Mouse (Mus musculus): ENCODE measurements around the gene Eps8. TPM values are rescaled to one million over a fixed set of nuclear protein-coding genes. Genes with fewer than 3 reads are reported as not detected.

Gene Eps8
- polyA plus RNA-seq, 1 experiment: 0.02 TPM

GRCm38 (mm10) chr6:137669876-137670275, 15.2 kb upstream of the Eps8 start:
- Histone ChIP-seq H3K27me3 (ENCODE audit: control insufficient read depth) (no peaks in the 10 kb centered on the region), H3K9me3 (ENCODE audit: control insufficient read depth, low read length) (no peaks in the 10 kb centered on the region), H3K4me1 (ENCODE audit: control insufficient read depth) (peaks cover 2% of the 10 kb centered on the region), H3K4me3 (replicated peaks) (no peak overlapping the region), H3K36me3 (ENCODE audit: control insufficient read depth) (no peaks in the 10 kb centered on the region)
- TF ChIP-seq GATA1 (IDR thresholded peaks at IDR 0.05; ENCODE audit: low read length): no peak
- no peak for TF ChIP-seq TAL1 (IDR thresholded peaks at IDR 0.05; ENCODE audit: low read length)

DNA sequence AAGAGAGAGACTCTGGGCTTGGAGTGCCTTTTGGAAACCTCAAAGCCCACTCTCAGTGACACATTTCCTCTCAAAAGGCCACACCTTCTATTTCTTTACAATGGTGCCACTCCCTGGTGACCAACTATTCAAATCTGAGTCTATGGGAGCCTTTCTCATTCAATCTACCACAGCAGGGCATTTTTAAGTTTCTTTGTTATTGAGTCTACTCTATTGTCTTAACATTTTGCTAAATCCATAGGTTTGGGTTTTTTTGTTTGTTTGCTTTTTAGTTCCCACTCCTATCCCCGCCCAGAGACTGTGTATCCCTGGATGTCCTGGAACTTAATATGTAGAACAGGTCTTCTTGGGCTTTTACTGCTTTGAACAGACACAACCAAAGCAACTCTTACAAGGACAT, 14.8 kb upstream of the Eps8 start:
- H3K36me3 ChIP-seq (ENCODE audit: control insufficient read depth): no peaks in the 10 kb centered on the region
- TF ChIP-seq GATA1 (IDR thresholded peaks at IDR 0.05; ENCODE audit: low read length): no peak
- TF ChIP-seq TAL1 (IDR thresholded peaks at IDR 0.05; ENCODE audit: low read length): no peak
- peaks cover 2% of the 10 kb centered on the region for H3K4me1 ChIP-seq (ENCODE audit: control insufficient read depth)

DNA sequence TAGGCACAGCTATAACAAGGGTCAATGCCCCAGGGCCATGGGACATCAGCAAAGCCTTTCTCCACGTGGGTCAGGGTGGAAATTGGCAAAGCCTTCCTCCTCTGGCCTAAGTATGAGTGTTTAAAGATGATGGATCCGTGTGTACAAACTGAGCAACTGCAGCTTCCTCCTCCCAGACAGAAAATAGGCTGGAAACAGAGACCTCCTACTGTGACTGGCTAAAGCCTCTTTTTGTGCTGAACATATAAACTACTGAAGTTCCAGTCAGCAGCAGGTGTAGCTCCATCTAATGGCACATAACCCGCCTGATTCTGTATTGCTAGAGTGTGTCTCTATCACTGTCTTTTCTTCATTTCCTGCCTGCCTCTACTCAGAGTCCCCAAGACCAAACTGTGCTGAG, 13.7 kb upstream of the Eps8 start:
- Histone ChIP-seq H3K27me3 (ENCODE audit: control insufficient read depth) (no peaks in the 10 kb centered on the region), H3K36me3 (ENCODE audit: control insufficient read depth) (no peaks in the 10 kb centered on the region), H3K4me3 (replicated peaks) (no peak overlapping the region), H3K9me3 (ENCODE audit: control insufficient read depth, low read length) (no peaks in the 10 kb centered on the region), H3K4me1 (ENCODE audit: control insufficient read depth) (peaks cover 2% of the 10 kb centered on the region)
- TF ChIP-seq TAL1 (IDR thresholded peaks at IDR 0.05; ENCODE audit: low read length) (no peak), GATA1 (IDR thresholded peaks at IDR 0.05; ENCODE audit: low read length) (no peak)

More for the DNA sequence above, 14.8 kb upstream of the Eps8 start:
- Histone ChIP-seq H3K27me3 (ENCODE audit: control insufficient read depth) (no peaks in the 10 kb centered on the region), H3K9me3 (ENCODE audit: control insufficient read depth, low read length) (no peaks in the 10 kb centered on the region), H3K4me3 (replicated peaks) (no peak overlapping the region)

GRCm38 (mm10) chr6:137667665-137668064, 13.0 kb upstream of the Eps8 start:
- Histone ChIP-seq H3K36me3 (ENCODE audit: control insufficient read depth) (no peaks in the 10 kb centered on the region), H3K27me3 (ENCODE audit: control insufficient read depth) (no peaks in the 10 kb centered on the region), H3K9me3 (ENCODE audit: control insufficient read depth, low read length) (no peaks in the 10 kb centered on the region), H3K4me1 (ENCODE audit: control insufficient read depth) (peaks cover 2% of the 10 kb centered on the region), H3K4me3 (replicated peaks) (no peak overlapping the region)
- TF ChIP-seq GATA1 (IDR thresholded peaks at IDR 0.05; ENCODE audit: low read length) (no peak), TAL1 (IDR thresholded peaks at IDR 0.05; ENCODE audit: low read length) (no peak)

DNA sequence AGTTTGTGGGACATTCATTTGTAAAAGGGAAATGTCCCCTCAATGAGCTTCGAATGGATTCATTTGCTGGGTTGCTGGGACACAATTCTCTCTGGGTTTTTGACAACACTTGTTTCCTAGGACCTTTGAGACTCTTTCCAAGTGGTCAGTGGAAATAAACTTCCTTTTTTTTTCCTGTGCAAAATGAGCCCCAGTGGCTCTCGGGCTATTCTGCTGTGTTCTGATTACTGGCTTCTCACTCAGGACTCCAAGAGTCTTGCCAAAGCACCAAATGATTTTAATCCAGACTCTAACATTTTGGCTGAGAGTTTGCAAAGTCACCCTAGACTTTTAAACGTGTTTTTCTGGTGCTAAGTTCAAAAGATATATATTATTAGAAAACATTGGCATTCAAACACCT, 10.3 kb upstream of the Eps8 start:
- H3K27me3 ChIP-seq (ENCODE audit: control insufficient read depth): no peaks in the 10 kb centered on the region
- no peaks in the 10 kb centered on the region for H3K4me1 ChIP-seq (ENCODE audit: control insufficient read depth)
- no peak for TF ChIP-seq TAL1 (IDR thresholded peaks at IDR 0.05; ENCODE audit: low read length)
- TF ChIP-seq GATA1 (IDR thresholded peaks at IDR 0.05; ENCODE audit: low read length): no peak
- H3K9me3 ChIP-seq (ENCODE audit: control insufficient read depth, low read length): no peaks in the 10 kb centered on the region
- H3K4me3 ChIP-seq (replicated peaks): no peak overlapping the region
- H3K36me3 ChIP-seq (ENCODE audit: control insufficient read depth): no peaks in the 10 kb centered on the region

- no peak for TF ChIP-seq TAL1 (IDR thresholded peaks at IDR 0.05; ENCODE audit: low read length)
- no peak for TF ChIP-seq GATA1 (IDR thresholded peaks at IDR 0.05; ENCODE audit: low read length)
- Histone ChIP-seq H3K9me3 (ENCODE audit: control insufficient read depth, low read length) (no peaks in the 10 kb centered on the region), H3K36me3 (ENCODE audit: control insufficient read depth) (no peaks in the 10 kb centered on the region), H3K4me3 (replicated peaks) (no peak overlapping the region), H3K4me1 (ENCODE audit: control insufficient read depth) (no peaks in the 10 kb centered on the region), H3K27me3 (ENCODE audit: control insufficient read depth) (no peaks in the 10 kb centered on the region)
Observed at GRCm38 (mm10) chr6:137661583-137662365, 7.1 kb upstream of the Eps8 start.

- no peaks in the 10 kb centered on the region for H3K9me3 ChIP-seq (ENCODE audit: control insufficient read depth, low read length)
- no peak for TF ChIP-seq TAL1 (IDR thresholded peaks at IDR 0.05; ENCODE audit: low read length)
- TF ChIP-seq GATA1 (IDR thresholded peaks at IDR 0.05; ENCODE audit: low read length): no peak
Observed at GRCm38 (mm10) chr6:137658426-137659088, 3.9 kb upstream of the Eps8 start.

GRCm38 (mm10) chr6:137657203-137657602, 2.5 kb upstream of the Eps8 start:
- TF ChIP-seq GATA1 (IDR thresholded peaks at IDR 0.05; ENCODE audit: low read length) (no peak), TAL1 (IDR thresholded peaks at IDR 0.05; ENCODE audit: low read length) (no peak)
- H3K36me3 ChIP-seq (ENCODE audit: control insufficient read depth): no peaks in the 10 kb centered on the region
- H3K27me3 ChIP-seq (ENCODE audit: control insufficient read depth): peaks cover under 1% of the 10 kb centered on the region; the same call in 1 of the 2 replicates
- H3K4me1 ChIP-seq (ENCODE audit: control insufficient read depth): no peaks in the 10 kb centered on the region
- no peak overlapping the region for H3K4me3 ChIP-seq (replicated peaks)
- H3K9me3 ChIP-seq (ENCODE audit: control insufficient read depth, low read length): no peaks in the 10 kb centered on the region

More at GRCm38 (mm10) chr6:137658426-137659088, 3.9 kb upstream of the Eps8 start:
- Histone ChIP-seq H3K36me3 (ENCODE audit: control insufficient read depth) (no peaks in the 10 kb centered on the region), H3K27me3 (ENCODE audit: control insufficient read depth) (no peaks in the 10 kb centered on the region), H3K4me3 (replicated peaks) (no peak overlapping the region), H3K4me1 (ENCODE audit: control insufficient read depth) (no peaks in the 10 kb centered on the region)

GRCm38 (mm10) chr6:137649528-137649927, 5.1 kb downstream of the Eps8 start:
- Histone ChIP-seq H3K36me3 (ENCODE audit: control insufficient read depth) (no peaks in the 10 kb centered on the region), H3K9me3 (ENCODE audit: control insufficient read depth, low read length) (no peaks in the 10 kb centered on the region), H3K27me3 (ENCODE audit: control insufficient read depth) (peaks cover 36% of the 10 kb centered on the region), H3K4me1 (ENCODE audit: control insufficient read depth) (no peaks in the 10 kb centered on the region), H3K4me3 (replicated peaks) (no peak overlapping the region)
- TF ChIP-seq TAL1 (IDR thresholded peaks at IDR 0.05; ENCODE audit: low read length) (no peak), GATA1 (IDR thresholded peaks at IDR 0.05; ENCODE audit: low read length) (no peak)
